Mouse (Mus musculus): ENCODE results near the gene Arhgef11. TPM values are rescaled to one million over a fixed set of nuclear protein-coding genes. Genes with fewer than 3 reads are reported as not detected.

The Arhgef11 gene
- polyA plus RNA-seq, 1 experiment from 2014 or later: 17.2 TPM

DNA sequence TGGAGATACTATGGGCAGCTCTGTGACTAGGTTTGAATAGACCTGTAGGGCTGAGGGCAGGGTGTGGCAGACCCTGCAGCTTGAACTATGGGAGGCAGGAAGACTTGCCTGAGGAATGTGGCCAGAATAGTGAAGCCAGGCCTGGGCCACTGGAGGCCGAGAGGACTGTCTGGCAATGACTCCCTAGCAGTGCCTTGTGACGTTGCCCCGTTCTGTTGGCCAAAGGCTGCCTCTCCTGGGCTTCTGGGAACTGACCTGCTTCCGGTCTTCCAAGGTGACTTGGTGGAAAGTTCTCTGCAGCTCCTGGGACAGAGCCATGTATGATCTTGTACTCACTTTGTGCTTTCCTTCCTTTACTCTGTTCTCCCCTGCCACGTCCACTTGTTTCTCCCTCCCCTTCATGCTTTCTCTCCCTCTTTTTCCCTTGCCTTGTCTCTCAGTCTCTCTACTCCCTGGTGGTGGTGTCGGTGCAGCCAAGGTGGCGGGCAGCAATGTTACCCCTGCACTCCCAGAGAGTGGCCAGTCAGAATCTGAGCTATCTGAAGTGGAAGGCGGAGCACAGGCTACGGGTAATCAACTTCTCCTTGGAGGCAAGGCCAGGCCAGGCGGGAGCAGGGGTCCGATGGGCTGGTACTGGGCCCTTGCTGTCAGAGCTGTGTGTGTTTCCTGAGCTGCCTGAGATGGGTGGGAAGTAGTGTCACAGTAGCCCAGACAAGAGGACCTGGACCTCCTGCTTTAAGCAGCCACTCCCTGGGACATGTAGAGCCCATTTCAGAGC is 116.8 kb downstream of the Arhgef11 start:
- H3K27ac ChIP-seq: no peak overlapping the region
- 93% methylated on average over 11 of the region's 11 CpGs for WGBS (ENCODE audit: missing documents)
- H3K79me2 ChIP-seq (ENCODE audit: inconsistent target): no peaks in the 10 kb centered on the region
- H3K36me3 ChIP-seq (ENCODE audit: inconsistent target): peaks cover 72% of the 10 kb centered on the region
- no peak overlapping the region for H3K4me3 ChIP-seq (ENCODE audit: inconsistent target)

DNA sequence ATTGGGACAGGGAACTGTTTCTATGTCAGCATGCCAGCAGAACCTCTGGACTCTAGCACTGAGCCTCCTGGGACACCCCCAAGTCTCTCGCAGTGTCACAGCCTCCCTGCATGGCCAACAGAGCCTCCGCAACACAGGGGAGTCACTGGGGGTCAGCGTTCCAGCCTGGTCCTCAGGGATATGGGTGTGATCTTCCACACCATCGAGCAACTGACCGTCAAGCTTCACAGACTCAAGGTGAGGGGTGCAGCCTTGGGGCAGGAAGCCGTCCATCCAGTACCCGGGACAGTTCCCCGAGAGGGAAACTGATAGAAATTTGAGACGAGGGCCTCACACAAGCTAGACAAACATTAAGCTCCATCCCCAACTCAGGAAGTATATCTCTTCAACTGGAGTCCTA is 118.0 kb downstream of the Arhgef11 start:
- H3K79me2 ChIP-seq (ENCODE audit: inconsistent target): no peaks in the 10 kb centered on the region
- peaks cover 61% of the 10 kb centered on the region for H3K36me3 ChIP-seq (ENCODE audit: inconsistent target)
- H3K4me3 ChIP-seq (ENCODE audit: inconsistent target): no peak overlapping the region
- 91% methylated on average over 9 of the region's 9 CpGs for WGBS (ENCODE audit: missing documents)
- no peak overlapping the region for H3K27ac ChIP-seq

DNA sequence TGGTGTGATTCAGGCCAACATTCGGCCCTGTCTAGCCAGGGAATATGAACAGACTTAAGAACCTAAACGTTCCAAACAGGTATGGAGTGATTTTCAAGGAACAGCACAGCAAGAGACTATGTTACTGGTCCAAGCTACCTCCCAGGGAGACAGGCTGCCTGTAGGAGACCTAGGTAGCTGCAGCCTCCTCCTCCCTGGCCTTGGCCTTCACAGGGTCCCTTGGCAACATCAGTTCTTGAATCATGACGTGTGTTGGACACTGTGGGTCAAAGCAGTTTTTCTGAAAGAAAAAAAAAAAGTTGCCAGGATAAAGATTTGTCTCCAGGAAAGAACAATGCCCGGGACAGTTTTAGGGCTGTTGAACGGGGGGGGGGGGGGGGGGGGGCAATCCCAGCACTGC is 121.5 kb downstream of the Arhgef11 start:
- Histone ChIP-seq H3K79me2 (ENCODE audit: inconsistent target) (no peaks in the 10 kb centered on the region), H3K4me3 (ENCODE audit: inconsistent target) (no peak overlapping the region), H3K27ac (no peak overlapping the region), H3K36me3 (ENCODE audit: inconsistent target) (peaks cover 34% of the 10 kb centered on the region)
- 82% methylated on average over 5 of the region's 5 CpGs for WGBS (ENCODE audit: missing documents)

DNA sequence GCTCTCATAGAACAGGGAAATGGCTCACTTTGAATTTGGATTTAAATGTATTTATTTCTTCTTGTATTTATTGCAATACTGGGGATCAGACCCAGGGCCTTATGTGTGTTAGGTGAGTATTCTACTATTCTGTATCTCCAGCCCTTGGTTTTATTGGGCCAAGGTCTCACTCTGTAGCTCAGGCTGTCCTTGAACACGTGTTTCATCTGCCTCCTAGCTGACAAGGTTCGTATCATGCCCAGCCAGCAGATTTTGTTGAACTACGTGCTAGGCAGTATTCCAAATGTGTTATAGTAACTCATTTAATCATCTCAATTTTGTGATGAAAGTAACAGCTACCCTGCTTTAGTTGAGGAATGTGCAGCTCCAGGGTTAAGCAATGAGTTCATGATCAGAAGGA is 124.7 kb downstream of the Arhgef11 start:
- no peaks in the 10 kb centered on the region for H3K79me2 ChIP-seq (ENCODE audit: inconsistent target)
- H3K36me3 ChIP-seq (ENCODE audit: inconsistent target): peaks cover 6% of the 10 kb centered on the region; the same call in 1 of the 2 replicates
- no peak overlapping the region for H3K27ac ChIP-seq
- 69% methylated on average over 3 of the region's 3 CpGs for WGBS (ENCODE audit: missing documents)
- no peak overlapping the region for H3K4me3 ChIP-seq (ENCODE audit: inconsistent target)

GRCm38 (mm10) chr3:87742735-87743134 is 125.4 kb downstream of the Arhgef11 start:
- no peaks in the 10 kb centered on the region; the same call in 1 of the 2 replicates for H3K36me3 ChIP-seq (ENCODE audit: inconsistent target)
- no peak overlapping the region for H3K4me3 ChIP-seq (ENCODE audit: inconsistent target)
- 20% methylated on average over 16 of the region's 16 CpGs for WGBS (ENCODE audit: missing documents)
- H3K79me2 ChIP-seq (ENCODE audit: inconsistent target): no peaks in the 10 kb centered on the region
- H3K27ac ChIP-seq: no peak overlapping the region

DNA sequence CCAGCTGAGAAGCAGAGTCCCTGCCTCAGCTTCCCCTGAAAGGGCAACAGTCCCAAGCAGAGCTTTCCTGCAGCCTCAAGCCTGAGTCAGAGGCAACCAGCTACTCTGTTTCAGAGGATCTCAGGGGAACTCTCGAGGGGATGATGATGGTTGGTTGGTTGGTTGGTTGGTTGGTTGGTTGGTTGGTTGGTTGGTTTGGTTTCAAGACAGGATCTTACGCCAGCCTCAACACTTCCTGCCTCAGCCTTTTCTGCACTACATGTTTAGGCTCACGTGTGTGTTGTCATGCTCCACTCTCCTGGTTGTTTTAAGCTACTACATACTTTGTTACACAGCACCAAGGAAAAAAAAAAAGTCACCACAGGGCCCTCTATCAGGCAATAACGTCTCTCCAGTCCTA is 126.6 kb downstream of the Arhgef11 start:
- Histone ChIP-seq H3K36me3 (ENCODE audit: inconsistent target) (no peaks in the 10 kb centered on the region), H3K79me2 (ENCODE audit: inconsistent target) (no peaks in the 10 kb centered on the region), H3K27ac (no peak overlapping the region), H3K4me3 (ENCODE audit: inconsistent target) (no peak overlapping the region)
- 25% methylated on average over 4 of the region's 4 CpGs for WGBS (ENCODE audit: missing documents)

GRCm38 (mm10) chr3:87745036-87745659 is 127.8 kb downstream of the Arhgef11 start:
- Histone ChIP-seq H3K36me3 (ENCODE audit: inconsistent target) (no peaks in the 10 kb centered on the region), H3K4me3 (ENCODE audit: inconsistent target) (no peak overlapping the region), H3K79me2 (ENCODE audit: inconsistent target) (no peaks in the 10 kb centered on the region), H3K27ac (no peak overlapping the region)
- WGBS (ENCODE audit: missing documents): 70% methylated on average over 18 of the region's 18 CpGs

- WGBS (ENCODE audit: missing documents): 81% methylated on average over 13 of the region's 13 CpGs
- no peaks in the 10 kb centered on the region for H3K36me3 ChIP-seq (ENCODE audit: inconsistent target)
- no peak within 1 kb of the TSS for H3K27ac ChIP-seq
- H3K4me3 ChIP-seq (ENCODE audit: inconsistent target): no peak within 1 kb of the TSS
- H3K79me2 ChIP-seq (ENCODE audit: inconsistent target): no peaks in the 10 kb centered on the region
These were observed 131.1 kb downstream of the Arhgef11 start, which contains the start of gene Lrrc71 for GRCm38 (mm10) chr3:87748431-87748830. Gene Lrrc71, minus strand, starts transcription at chr3:87748625.

DNA sequence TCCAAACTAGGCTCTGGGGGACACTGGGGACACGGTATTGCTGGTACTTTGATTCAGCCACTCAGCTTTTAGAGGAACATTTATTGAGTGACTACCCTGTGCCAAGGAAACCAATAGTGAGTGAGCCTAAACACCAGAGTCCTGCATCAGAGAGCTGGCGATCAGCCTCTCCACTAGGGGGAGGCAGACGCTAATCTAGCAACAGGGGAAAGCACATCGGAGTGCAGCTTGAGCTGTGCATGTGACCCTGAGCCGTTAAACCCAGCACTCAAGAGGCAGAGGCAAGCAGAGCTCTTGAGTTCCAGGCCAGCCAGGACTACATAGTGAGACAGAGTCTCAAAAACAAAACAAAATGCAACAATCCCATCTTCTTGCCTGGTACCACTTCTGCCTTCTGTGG is 131.7 kb downstream of the Arhgef11 start:
- no peak overlapping the region for H3K27ac ChIP-seq
- no peaks in the 10 kb centered on the region for H3K79me2 ChIP-seq (ENCODE audit: inconsistent target)
- 21% methylated on average over 5 of the region's 5 CpGs for WGBS (ENCODE audit: missing documents)
- no peaks in the 10 kb centered on the region for H3K36me3 ChIP-seq (ENCODE audit: inconsistent target)
- H3K4me3 ChIP-seq (ENCODE audit: inconsistent target): no peak overlapping the region

- no peaks in the 10 kb centered on the region for H3K36me3 ChIP-seq (ENCODE audit: inconsistent target)
- 97% methylated on average over 12 of the region's 12 CpGs for WGBS (ENCODE audit: missing documents)
These were observed 132.6 kb downstream of the Arhgef11 start for GRCm38 (mm10) chr3:87749977-87750376.

GRCm38 (mm10) chr3:87752567-87752966 is 135.2 kb downstream of the Arhgef11 start:
- Histone ChIP-seq H3K36me3 (ENCODE audit: inconsistent target) (no peaks in the 10 kb centered on the region), H3K27ac (no peak overlapping the region), H3K79me2 (ENCODE audit: inconsistent target) (no peaks in the 10 kb centered on the region), H3K4me3 (ENCODE audit: inconsistent target) (no peak overlapping the region)
- WGBS (ENCODE audit: missing documents): 93% methylated on average over 3 of the region's 3 CpGs

More at GRCm38 (mm10) chr3:87749977-87750376, 132.6 kb downstream of the Arhgef11 start:
- Histone ChIP-seq H3K4me3 (ENCODE audit: inconsistent target) (no peak overlapping the region), H3K27ac (no peak overlapping the region), H3K79me2 (ENCODE audit: inconsistent target) (no peaks in the 10 kb centered on the region)

GRCm38 (mm10) chr3:87753829-87754228 is 136.5 kb downstream of the Arhgef11 start:
- 94% methylated on average over 11 of the region's 13 CpGs for WGBS (ENCODE audit: missing documents)

GRCm38 (mm10) chr3:87755964-87756363 is 138.6 kb downstream of the Arhgef11 start:
- no peaks in the 10 kb centered on the region for H3K36me3 ChIP-seq (ENCODE audit: inconsistent target)
- no peak overlapping the region for H3K4me3 ChIP-seq (ENCODE audit: inconsistent target)
- WGBS (ENCODE audit: missing documents): 25% methylated on average over 24 of the region's 24 CpGs
- H3K79me2 ChIP-seq (ENCODE audit: inconsistent target): no peaks in the 10 kb centered on the region
- H3K27ac ChIP-seq: no peak overlapping the region

More at GRCm38 (mm10) chr3:87753829-87754228, 136.5 kb downstream of the Arhgef11 start:
- Histone ChIP-seq H3K27ac (no peak overlapping the region), H3K36me3 (ENCODE audit: inconsistent target) (no peaks in the 10 kb centered on the region), H3K79me2 (ENCODE audit: inconsistent target) (no peaks in the 10 kb centered on the region), H3K4me3 (ENCODE audit: inconsistent target) (no peak overlapping the region)

DNA sequence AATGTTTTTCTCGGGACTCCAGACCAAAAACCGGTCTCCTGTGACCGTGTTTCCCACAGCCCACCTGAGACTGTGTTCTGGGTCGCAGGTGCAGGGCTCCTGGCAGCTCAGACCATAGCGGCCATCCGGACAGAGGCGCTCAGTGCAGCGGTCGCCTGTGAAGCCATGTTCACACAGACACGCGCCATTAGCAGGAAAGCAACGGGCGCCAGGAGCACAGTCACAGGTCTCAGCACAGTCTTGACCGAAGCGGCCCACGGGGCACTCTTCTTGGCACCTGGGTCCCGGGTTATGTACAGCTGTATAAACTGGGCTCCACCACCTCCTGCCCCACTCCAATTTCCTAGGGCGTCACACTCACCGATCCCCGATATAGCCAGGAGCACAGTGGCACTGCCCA is 139.1 kb downstream of the Arhgef11 start:
- WGBS (ENCODE audit: missing documents): 92% methylated on average over 20 of the region's 20 CpGs
- H3K79me2 ChIP-seq (ENCODE audit: inconsistent target): no peaks in the 10 kb centered on the region
- H3K4me3 ChIP-seq (ENCODE audit: inconsistent target): no peak overlapping the region
- H3K27ac ChIP-seq: no peak overlapping the region
- no peaks in the 10 kb centered on the region for H3K36me3 ChIP-seq (ENCODE audit: inconsistent target)

DNA sequence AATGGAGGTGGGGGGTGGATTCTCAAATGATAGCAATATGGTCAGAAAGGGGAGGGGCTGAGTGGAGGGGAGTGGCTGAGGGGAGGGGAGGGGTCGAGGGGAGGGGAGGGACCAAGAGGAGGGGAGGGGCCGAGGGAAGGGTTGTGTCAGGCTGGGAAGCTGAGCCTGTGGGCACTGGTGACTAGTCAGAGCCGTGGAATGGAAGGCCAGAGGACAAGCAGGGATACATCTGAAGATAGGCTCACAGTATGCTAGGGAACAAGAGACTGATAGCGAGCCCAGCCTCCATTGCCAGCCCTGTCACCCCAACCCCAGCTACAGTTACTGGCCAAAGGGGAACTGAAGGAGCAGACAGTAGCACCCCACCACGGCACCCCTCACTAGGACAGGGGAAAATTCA is 141.3 kb downstream of the Arhgef11 start:
- H3K36me3 ChIP-seq (ENCODE audit: inconsistent target): no peaks in the 10 kb centered on the region
- H3K27ac ChIP-seq: no peak overlapping the region
- WGBS (ENCODE audit: missing documents): 59% methylated on average over 3 of the region's 5 CpGs
- no peak overlapping the region for H3K4me3 ChIP-seq (ENCODE audit: inconsistent target)
- H3K79me2 ChIP-seq (ENCODE audit: inconsistent target): no peaks in the 10 kb centered on the region
